Mouse (Mus musculus) G1E (cell line): ENCODE results near the gene Atp2a3. TPM values are rescaled to one million over a fixed set of nuclear protein-coding genes. Genes with fewer than 3 reads are reported as not detected.

Source experiments
- ATAC-seq: 2 replicates; pipeline ENCODE4 v1.8.0; 2016; ENCODE audit warnings: mild to moderate bottlenecking; ENCODE audit not compliant: insufficient number of reproducible peaks, poor library complexity, low FRiP score, severe bottlenecking; ENCODE audit errors: extremely low read depth
- DNase-seq: peaks from one replicate; pipeline ENCODE4 v3.0.0; 2012; ENCODE audit warnings: low spot score
- H3K27me3 ChIP-seq: 2 replicates; pipeline ENCODE4 v1.6.1; 2012; ENCODE audit warnings: mild to moderate bottlenecking, low read length, inconsistent platforms; ENCODE audit not compliant: insufficient read depth
- H3K36me3 ChIP-seq: replicated peaks from 2 replicates; pipeline ENCODE3; 2012; ENCODE audit warnings: mild to moderate bottlenecking, inconsistent platforms
- H3K4me1 ChIP-seq: 2 replicates; pipeline ENCODE4 v1.6.1; 2012; ENCODE audit warnings: low read depth, low read length, inconsistent platforms, mixed read lengths; ENCODE audit not compliant: insufficient read depth
- H3K4me3 ChIP-seq: 2 replicates; pipeline ENCODE4 v1.5.1; 2012; ENCODE audit warnings: low read depth, mild to moderate bottlenecking, inconsistent platforms, low read length, moderate library complexity, mixed read lengths
- H3K9me3 ChIP-seq: replicated peaks from 2 replicates; pipeline ENCODE4 v1.6.1; 2012; ENCODE audit warnings: inconsistent platforms
- CTCF ChIP-seq: IDR thresholded peaks from 2 replicates; pipeline ENCODE4 v1.5.1; 2012; ENCODE audit warnings: low read depth, low read length, inconsistent platforms, mixed read lengths
- GATA1 ChIP-seq: IDR thresholded peaks from 2 replicates; pipeline ENCODE4 v1.6.1; 2012; ENCODE audit warnings: borderline replicate concordance, low read length, inconsistent platforms, mixed read lengths
- GATA2 ChIP-seq: IDR thresholded peaks from 2 replicates; pipeline ENCODE4 v1.6.1; 2012; ENCODE audit warnings: low read depth, low read length, inconsistent platforms, borderline replicate concordance
- POLR2AphosphoS5 ChIP-seq: IDR thresholded peaks from 2 replicates; pipeline ENCODE4 v1.6.1; 2012; ENCODE audit warnings: low read depth, low read length, inconsistent platforms; ENCODE audit not compliant: insufficient replicate concordance
- TAL1 ChIP-seq: conservative IDR thresholded peaks from 2 replicates; pipeline ENCODE4 v1.6.1; 2012; ENCODE audit warnings: low read depth, low read length, inconsistent platforms, mixed read lengths
- polyA plus RNA-seq: library from polyadenylated mRNA; stranded (reverse); fragments of >175 nt; gene quantifications from 2 replicates; pipeline ENCODE4 v1.2.3, GENCODE M21; 2012
- total RNA-seq, 2 experiments: library from RNA; stranded (forward) in 1 of 2; stranded (reverse) in 1 of 2; fragments of 200-1000 nt in 1 of 2; fragments of >200 nt in 1 of 2; fragmentation: Nextera tagmentation in 1 of 2; gene quantifications; 2 replicates each; pipeline ENCODE4 v1.2.3; 2014 to 2017

Gene Atp2a3
- total and polyA plus RNA-seq, 3 experiments: 63.9 to 101 (median 95.8) TPM

GRCm38 (mm10) chr11:72954216-72954615 lies 6.8 kb upstream of the Atp2a3 start:
- H3K4me3 ChIP-seq: no peak overlapping the region
- DNase-seq (no peak), ATAC-seq (no peak)
- peaks cover 11% of the 10 kb centered on the region for H3K27me3 ChIP-seq
- TF ChIP-seq GATA2: no peak
- no peak for TF ChIP-seq CTCF
- TF ChIP-seq GATA1: no peak
- TF ChIP-seq TAL1: no peak
- no peak for TF ChIP-seq POLR2AphosphoS5
- H3K36me3 ChIP-seq: no peaks in the 10 kb centered on the region
- H3K9me3 ChIP-seq: no peaks in the 10 kb centered on the region; the same call in 1 of the 2 replicates
- peaks cover 57% of the 10 kb centered on the region for H3K4me1 ChIP-seq

GRCm38 (mm10) chr11:72955339-72955974 lies 5.5 kb upstream of the Atp2a3 start:
- no peak for TF ChIP-seq CTCF
- TF ChIP-seq TAL1: peak; percentile 55; the same call in 1 of the 2 replicates
- ATAC-seq (peak; percentile 87), DNase-seq (peak; percentile 54)
- Histone ChIP-seq H3K4me1 (peaks cover 66% of the 10 kb centered on the region), H3K36me3 (no peaks in the 10 kb centered on the region), H3K4me3 (no peak overlapping the region; the same call in 1 of the 2 replicates), H3K9me3 (no peaks in the 10 kb centered on the region), H3K27me3 (peaks cover 18% of the 10 kb centered on the region)

GRCm38 (mm10) chr11:72957318-72957717 lies 3.7 kb upstream of the Atp2a3 start:
- no peaks in the 10 kb centered on the region for H3K9me3 ChIP-seq
- DNase-seq: no peak
- H3K36me3 ChIP-seq: no peaks in the 10 kb centered on the region
- no peak for ATAC-seq
- H3K27me3 ChIP-seq: peaks cover 34% of the 10 kb centered on the region
- TF ChIP-seq POLR2AphosphoS5 (no peak), TAL1 (no peak), CTCF (no peak), GATA1 (no peak), GATA2 (no peak)
- H3K4me1 ChIP-seq: peaks cover 82% of the 10 kb centered on the region
- H3K4me3 ChIP-seq: no peak overlapping the region

- H3K4me1 ChIP-seq: peaks cover 72% of the 10 kb centered on the region
- ATAC-seq: no peak
Observed at GRCm38 (mm10) chr11:72959924-72960679, 867 bp upstream of the Atp2a3 start.

GRCm38 (mm10) chr11:72960723-72961071 lies 272 bp upstream of the Atp2a3 start:
- Histone ChIP-seq H3K4me3 (peak overlapping the region; percentile 73), H3K36me3 (peaks cover 14% of the 10 kb centered on the region), H3K9me3 (no peaks in the 10 kb centered on the region), H3K27me3 (peaks cover 48% of the 10 kb centered on the region), H3K4me1 (peaks cover 68% of the 10 kb centered on the region)
- no peak for TF ChIP-seq CTCF
- no peak for TF ChIP-seq POLR2AphosphoS5
- ATAC-seq (no peak), DNase-seq (no peak)

More at GRCm38 (mm10) chr11:72959924-72960679, 867 bp upstream of the Atp2a3 start:
- H3K36me3 ChIP-seq: peaks cover 10% of the 10 kb centered on the region
- no peak for DNase-seq
- no peaks in the 10 kb centered on the region for H3K9me3 ChIP-seq
- peak overlapping the region; percentile 73 for H3K4me3 ChIP-seq
- TF ChIP-seq POLR2AphosphoS5 (no peak), TAL1 (no peak), CTCF (no peak), GATA2 (no peak), GATA1 (no peak)
- H3K27me3 ChIP-seq: peaks cover 44% of the 10 kb centered on the region

- Histone ChIP-seq H3K27me3 (peaks cover 51% of the 10 kb centered on the region), H3K36me3 (peaks cover 25% of the 10 kb centered on the region), H3K9me3 (no peaks in the 10 kb centered on the region), H3K4me1 (peaks cover 56% of the 10 kb centered on the region), H3K4me3 (no peak overlapping the region)
- no peak for ATAC-seq
- TF ChIP-seq POLR2AphosphoS5: no peak
- TF ChIP-seq GATA2: no peak
- no peak for DNase-seq
Observed at GRCm38 (mm10) chr11:72962378-72962777, 1.4 kb downstream of the Atp2a3 start.
